Mouse (Mus musculus): Measurements from ENCODE around the gene Frem1. TPM values are rescaled to one million over a fixed set of nuclear protein-coding genes. Genes with fewer than 3 reads are reported as not detected.

Gene Frem1
- total RNA-seq, 2 experiments from 2014 or later: 0.95 to 1.8 TPM

DNA sequence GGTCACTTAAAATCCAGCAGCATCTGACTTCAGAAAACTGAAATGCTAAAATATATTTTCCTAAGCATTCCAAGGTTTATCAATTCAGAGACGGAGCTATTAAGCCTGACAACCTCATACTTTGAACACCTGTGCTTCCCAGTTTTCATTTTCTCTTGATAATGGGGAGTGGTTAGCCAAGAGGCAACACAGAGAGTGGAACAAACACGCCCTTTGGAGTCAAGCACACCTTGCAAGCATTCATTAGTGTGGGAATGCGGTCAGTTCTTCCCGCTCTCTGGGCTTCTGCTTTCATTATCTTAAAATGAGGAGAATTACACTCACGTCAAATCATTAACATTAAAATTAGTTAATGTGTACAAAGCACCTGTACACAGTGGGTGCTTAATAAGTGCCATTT lies 122.1 kb downstream of the Frem1 start:
- DNase-seq: no peak

GRCm38 (mm10) chr4:82921962-82922361 lies 130.2 kb downstream of the Frem1 start:
- DNase-seq: no peak

- DNase-seq: no peak
Measured at GRCm38 (mm10) chr4:82918625-82919024, 133.5 kb downstream of the Frem1 start.

DNA sequence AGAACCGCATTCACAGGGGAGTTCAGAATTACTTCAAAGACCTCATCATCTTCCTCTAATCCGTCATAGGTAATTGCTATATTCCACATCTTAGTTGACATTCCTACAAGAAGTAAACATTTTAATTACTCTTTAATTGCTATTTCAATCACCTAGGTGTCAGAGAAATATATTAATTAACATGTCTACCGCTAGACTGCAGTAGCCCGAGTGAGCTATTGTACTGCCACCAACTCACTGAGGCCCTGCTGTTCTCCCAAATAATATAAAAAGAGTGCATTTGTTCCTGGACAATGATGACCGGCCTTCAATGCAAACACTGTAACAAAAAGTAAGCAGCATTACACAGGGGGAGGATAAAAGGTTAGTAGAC lies 135.5 kb downstream of the Frem1 start:
- no peak for DNase-seq

- DNase-seq: no peak
Measured at GRCm38 (mm10) chr4:82916003-82916677, 136.0 kb downstream of the Frem1 start.

- no peak for DNase-seq
Measured at GRCm38 (mm10) chr4:82915576-82915975, 136.6 kb downstream of the Frem1 start.

DNA sequence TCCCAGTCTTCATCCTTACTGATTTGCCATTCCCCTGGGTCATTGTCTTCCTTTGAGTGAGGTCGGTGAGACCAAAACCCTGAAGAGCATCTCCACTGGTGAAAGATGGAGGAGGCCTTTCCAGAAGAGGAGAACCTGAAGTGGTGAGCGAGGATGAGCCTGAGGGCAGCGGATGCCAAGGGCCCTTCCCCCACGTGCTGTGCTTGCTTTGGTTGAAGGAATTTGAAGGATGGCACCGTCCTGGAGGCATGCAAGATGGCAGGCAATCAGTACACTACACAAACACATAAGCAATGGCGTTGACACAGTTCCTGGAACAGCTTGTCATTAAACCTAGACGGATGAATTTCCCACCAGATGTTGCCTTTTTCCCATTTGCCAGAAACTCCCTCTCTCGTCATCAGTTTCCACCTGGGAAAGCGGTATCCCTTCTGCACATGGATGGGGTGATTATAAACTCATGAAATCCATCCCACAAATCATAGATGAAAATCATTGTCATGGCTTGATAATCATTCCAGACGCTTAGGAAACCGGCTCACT lies 137.5 kb downstream of the Frem1 start:
- no peak for DNase-seq

GRCm38 (mm10) chr4:82895227-82895626 lies 156.9 kb downstream of the Frem1 start:
- DNase-seq: no peak

- DNase-seq: no peak
Measured at GRCm38 (mm10) chr4:82892247-82892646, 159.9 kb downstream of the Frem1 start.

DNA sequence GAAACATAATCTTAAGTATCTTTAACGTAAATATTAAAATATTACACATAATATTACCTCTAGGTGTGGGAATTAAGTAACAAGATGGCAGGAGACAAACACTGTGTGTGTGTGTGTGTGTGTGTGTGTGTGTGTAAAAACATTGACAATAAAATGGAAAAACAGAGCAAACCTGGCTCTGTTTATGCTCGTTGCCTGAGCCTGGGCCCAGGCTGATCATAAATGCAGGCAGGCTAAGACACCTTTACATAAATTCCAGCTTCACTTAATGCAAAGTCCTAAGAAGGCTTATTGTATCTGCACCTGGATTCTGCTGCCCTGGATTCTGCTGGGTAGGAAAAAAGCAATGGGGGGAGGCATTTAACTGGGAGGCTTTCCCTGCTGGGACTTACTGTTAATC lies 160.6 kb downstream of the Frem1 start:
- no peak for DNase-seq

- no peak for DNase-seq
Measured at GRCm38 (mm10) chr4:82891049-82891448, 161.1 kb downstream of the Frem1 start.

GRCm38 (mm10) chr4:82890585-82890984 lies 161.6 kb downstream of the Frem1 start:
- DNase-seq: no peak

GRCm38 (mm10) chr4:82886148-82886547 lies 166.0 kb downstream of the Frem1 start:
- DNase-seq: no peak

- DNase-seq: no peak
Measured at GRCm38 (mm10) chr4:82885535-82885913, 166.6 kb downstream of the Frem1 start.

GRCm38 (mm10) chr4:82884636-82885534 lies 167.3 kb downstream of the Frem1 start, which contains the start of gene Cer1:
Cer1 (minus strand) TSS chr4:82885148.
- no peak for DNase-seq

- DNase-seq: no peak
Measured at GRCm38 (mm10) chr4:82882500-82882899, 169.6 kb downstream of the Frem1 start.

- no peak for DNase-seq
Measured at GRCm38 (mm10) chr4:82881366-82881765, 170.8 kb downstream of the Frem1 start.

- DNase-seq: no peak
Measured at GRCm38 (mm10) chr4:82880243-82880642, 171.9 kb downstream of the Frem1 start.

DNA sequence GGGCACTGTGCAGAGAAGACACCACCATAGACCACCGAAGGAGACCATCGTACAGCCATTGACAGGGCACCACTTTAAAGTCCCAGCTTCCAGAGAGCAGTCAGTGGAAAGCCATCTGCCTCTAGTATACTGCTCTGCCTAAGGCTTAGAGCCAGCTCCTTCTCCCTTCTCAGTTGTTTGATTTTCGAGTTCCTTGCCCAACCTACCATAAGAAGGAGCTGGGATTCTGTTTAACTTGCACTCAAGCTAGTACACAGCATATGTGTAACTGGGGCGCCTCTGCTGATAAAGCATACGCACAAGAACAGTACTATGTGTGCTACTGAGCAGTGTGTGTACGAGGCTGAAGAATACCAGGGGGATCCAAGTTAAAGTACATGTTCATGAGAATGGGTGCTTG lies 173.0 kb downstream of the Frem1 start:
- no peak for DNase-seq

DNA sequence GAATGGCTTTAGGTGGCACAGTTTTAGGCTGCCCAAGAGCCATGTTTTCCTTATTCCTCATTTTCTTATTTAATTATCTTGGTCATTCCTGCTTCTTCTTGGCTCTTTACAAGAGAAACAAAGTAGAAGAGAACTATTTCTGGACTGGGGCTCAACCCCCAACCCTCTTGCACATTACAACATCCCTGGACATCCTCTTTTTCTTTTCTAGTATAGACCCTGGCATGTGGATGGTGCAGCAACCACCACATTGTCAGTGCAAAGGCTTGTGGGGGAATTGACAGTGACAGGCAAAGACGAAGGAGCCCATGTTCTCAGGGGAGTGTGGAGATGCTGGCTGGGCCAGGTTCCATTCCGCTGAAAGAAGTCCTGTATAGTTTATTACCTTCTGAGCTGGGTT lies 175.5 kb downstream of the Frem1 start:
- DNase-seq: no peak

- no peak for DNase-seq
Measured at GRCm38 (mm10) chr4:82875532-82875931, 176.6 kb downstream of the Frem1 start.

DNA sequence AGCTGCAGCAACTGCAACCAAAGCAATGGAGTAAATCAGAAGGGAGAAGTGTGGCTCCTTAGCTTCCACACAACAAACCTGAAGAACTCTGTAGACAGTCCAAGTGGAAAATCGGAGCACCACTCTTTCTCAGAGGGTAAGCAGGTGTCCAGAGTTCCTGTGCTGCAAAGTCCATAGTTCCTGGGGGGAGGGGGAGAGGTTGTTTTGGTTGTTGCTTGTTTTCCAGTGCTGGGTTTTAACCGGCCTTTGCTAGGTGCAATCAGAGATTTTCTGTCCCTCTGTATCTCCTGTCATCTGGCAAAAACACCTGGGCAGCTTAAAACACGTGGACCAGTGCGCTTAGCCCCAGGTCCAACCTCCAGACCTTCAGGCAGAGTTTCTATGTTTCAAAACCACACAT lies 177.3 kb downstream of the Frem1 start:
- no peak for DNase-seq

- no peak for DNase-seq
Measured at GRCm38 (mm10) chr4:82872548-82872947, 179.6 kb downstream of the Frem1 start.

Measured in adrenal gland, postnatal 36 days (tissue).